Mouse (Mus musculus) left cerebral cortex, postnatal 10 days (tissue): ENCODE measurements around the gene Stac3. TPM values are rescaled to one million over a fixed set of nuclear protein-coding genes. Genes with fewer than 3 reads are reported as not detected.

Experiments used
- DNase-seq, 2 experiments: peaks; one replicate each; pipeline ENCODE4 v3.0.0; 2021 to 2022; ENCODE audit warnings: low spot score in 2 of 2, mixed read lengths in 1 of 2; ENCODE audit errors: extremely low spot score in 1 of 2
- intact Hi-C: fragments of 180-260 bp; cut with DNase I; formaldehyde crosslinking; loops from one replicate; pipeline ENCODE4 v1.15.1; 2025
- total RNA-seq, 2 experiments: library from RNA; stranded (reverse); gene quantifications; 2 replicates each; pipeline ENCODE4 v1.2.3; 2021

The Stac3 gene
- total RNA-seq, result 1 to 10 TPM; 4.1 to 7.5 TPM

DNA sequence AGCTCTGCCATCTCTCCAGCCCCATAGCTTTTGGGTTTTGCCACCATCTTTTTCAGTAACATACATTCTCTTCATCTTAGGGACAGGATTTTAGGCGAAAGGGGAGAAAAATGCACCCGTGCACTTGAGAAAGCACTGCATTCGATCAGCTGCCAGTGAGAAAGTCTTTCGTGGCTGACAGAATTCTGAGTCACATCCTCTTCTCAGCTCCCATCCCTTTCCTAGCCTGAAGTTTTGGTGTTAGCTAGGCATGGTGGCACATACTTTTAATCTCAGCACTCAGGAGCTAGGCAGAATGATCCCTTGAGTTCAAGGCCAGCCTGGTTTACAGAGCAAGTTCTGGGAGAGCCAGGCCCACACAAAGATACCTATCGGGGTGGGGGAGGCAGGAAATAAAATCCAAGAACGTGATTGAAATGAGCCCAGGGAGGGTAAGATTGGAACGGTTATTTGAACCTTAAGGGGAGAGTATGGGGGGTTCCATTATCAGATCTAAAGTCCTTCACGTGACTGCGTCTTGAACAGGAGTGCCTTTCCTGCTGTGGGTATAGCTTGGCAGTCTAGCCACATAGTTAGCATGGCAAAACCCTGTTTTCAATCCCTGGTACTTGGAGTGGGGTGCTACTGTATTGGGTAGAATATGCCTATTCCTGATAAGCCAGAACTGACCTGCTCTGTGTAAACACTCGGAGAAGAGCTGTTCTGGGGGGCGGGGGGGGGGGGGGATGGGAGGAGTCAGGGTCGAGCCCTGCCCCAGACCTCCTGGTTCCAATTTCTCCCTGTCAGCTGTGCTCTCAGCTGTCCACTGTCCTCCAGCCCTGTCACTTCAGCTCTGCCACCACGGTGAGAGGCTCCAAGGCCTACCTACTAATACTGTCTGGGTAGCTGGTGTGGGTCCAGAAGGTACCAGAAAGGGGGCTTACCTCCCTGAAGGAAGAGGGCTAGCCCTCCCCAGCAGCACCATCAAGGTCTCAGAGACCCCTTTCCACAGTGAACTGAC lies at the start of gene Stac3:
TSS of gene Stac3 (plus strand) at position 793 of the 1,000 bp plus-strand sequence.
- intact Hi-C loops, result no loop called here
- DNase-seq, result no peak

DNA sequence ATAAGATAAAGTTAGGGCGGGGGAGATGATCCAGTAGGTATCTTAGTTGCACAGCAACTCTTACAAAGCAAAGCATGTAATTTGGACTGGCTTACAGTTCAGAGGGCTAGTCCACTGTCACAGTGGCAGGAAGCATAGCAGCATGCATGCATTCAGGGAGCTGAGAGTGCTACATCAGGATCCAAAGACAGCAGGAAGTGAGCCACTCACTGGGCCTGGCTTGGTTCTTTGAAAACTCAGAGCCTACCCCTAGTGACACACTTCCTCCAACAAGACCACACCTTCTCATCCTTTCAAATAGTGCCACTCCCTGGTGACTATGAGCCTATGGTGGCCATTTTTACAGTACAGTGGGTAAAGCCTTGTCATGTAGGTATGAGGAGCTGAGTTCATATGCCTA lies 47.8 kb upstream of the Stac3 start:
- no peak for DNase-seq
- intact Hi-C loops, result no loop called here

DNA sequence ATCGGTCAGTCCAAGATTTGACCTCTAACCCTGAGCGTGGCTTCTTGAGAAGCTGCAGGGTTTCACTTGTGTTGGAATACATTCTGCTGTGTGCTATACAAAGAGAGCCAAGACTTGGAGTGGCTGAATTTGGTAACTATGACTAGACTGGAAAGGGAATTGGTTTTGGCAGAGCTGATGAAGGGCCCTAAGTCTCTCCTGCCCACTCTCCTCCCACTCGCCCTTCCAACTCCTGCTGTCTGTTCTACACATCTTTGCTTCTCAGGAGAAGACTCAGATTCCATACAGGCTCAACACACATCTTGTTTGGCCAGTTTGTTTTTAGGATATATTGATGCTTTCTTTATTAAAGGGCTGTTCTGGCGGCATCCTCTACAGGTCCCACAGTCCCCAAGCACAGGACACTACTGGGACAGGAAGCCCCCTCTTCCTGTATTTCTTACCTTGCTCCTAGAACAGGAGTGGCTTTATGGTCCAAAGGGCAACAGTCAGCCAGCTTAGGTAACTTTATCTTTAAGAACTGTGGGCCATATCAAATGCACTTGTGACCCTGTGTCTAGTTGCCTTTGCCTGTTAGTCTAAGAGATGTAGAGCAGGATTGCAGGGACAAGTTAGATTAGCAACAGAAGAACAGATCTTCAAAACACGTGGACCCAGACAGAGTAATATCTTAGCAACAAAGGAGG lies 38.9 kb upstream of the Stac3 start:
- DNase-seq, result no peak
- intact Hi-C loops, result no loop called here

DNA sequence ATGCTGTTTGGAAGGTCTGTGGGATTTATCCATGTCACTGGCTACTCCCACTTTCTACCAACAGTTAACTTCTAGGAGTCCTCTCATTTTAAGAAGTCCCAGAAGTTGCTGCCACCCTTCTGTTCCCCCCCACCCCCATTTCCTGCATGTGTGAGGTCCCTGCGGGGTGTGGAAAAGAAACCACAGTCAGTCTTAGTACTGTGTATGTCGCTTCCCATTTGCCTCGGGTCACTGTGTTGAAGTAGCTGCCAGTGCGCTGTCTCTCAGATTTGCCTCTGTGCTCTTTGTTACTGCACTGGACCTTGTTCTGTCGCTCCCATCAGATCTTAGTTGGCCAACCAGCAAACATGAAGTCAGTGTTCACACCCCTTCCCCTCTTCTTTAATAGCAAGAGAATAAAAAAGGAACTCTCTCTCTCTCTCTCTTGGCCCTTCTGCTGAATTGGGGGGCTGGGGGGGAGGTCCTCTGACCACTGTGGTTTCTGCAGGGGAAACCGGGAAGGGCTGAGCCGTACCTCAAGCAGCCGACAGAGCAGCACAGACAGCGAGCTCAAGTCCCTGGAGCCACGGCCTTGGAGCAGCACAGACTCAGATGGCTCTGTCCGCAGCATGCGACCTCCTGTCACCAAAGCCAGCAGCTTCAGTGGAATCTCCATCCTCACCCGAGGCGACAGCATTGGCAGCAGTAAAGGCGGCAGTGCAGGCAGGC lies 30.1 kb upstream of the Stac3 start:
- peak in 1 of 2 experiments; percentile 33 for DNase-seq
- intact Hi-C loops, result no loop called here

DNA sequence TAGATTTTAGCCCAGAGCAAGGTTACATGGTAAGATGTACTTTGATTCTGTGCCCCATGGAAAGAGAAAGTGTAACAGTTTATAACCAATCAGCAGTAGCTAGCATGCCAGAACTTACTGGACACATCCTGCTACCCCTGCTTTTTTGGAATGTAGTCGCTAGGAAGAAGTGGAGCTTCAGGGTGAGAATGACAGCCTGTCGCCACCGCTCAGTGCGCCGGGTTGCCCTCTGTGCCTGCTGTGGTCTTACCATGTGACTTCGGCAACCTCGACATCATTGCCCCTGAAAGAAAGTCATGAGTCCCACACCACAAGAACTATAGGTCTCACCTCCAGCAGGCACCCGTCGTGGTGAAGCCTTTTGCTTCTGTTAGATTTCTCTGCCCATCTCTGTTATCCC lies 28.8 kb upstream of the Stac3 start:
- intact Hi-C loops, result no loop called here
- DNase-seq, result no peak

DNA sequence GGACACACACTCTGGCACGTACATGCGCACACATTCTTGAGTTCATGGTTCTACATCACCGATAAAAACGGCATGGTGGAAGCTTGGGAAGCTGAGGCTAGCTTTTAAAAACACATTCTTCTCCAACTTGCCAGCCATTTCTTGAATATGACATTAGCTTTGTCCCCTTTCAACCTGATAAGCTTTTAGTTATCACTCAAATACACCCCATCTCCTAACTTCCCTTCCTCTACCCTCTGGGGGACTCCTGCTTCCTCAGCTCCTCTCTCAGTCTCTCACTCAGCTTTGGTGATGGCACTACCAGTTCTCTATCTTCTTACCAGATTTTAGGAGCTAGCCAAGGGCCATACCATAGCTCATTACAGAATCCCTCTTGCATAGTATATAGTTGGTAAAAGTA lies 26.3 kb upstream of the Stac3 start:
- no peak for DNase-seq
- intact Hi-C loops, result no loop called here

DNA sequence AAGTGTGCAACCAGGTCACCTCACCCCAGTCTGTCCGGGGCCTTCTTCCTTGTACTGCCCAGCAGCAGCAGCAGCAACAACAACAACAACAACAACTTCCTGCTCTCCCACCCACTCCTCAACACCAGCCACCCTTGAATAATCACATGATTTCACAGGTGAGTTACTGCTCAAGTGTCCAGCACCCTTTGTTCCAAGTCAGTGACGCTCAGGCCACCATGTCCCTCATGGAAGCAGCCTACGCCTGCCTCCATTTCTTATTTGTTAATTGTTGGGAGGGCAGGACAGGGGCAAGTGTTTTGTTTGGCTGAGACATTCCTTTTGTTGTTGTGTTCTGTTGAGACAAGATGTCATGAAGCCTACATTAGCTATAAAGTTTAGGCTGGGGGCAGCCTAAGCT lies 24.9 kb upstream of the Stac3 start:
- DNase-seq, result no peak
- intact Hi-C loops, result no loop called here

DNA sequence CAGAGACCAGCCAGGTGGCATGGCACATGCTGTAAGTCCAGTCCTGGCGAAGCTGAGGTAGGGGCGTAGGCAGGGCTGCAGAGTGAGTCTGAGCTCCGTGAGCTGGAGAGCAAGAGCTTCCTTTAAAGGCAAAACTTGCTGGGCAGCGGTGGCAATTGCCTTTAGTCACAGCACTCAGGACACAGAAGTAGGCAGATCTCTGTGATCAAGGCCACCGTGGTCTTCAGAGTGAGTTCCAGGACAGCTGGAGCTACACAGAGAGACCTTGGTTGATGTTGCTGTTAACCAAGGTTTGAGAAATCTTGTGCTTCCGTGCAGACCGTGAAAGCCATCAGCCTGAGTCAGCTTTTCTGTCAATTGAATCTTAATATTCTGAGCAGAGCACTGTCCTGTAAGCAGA lies 24.2 kb upstream of the Stac3 start:
- intact Hi-C loops, result no loop called here
- no peak for DNase-seq

DNA sequence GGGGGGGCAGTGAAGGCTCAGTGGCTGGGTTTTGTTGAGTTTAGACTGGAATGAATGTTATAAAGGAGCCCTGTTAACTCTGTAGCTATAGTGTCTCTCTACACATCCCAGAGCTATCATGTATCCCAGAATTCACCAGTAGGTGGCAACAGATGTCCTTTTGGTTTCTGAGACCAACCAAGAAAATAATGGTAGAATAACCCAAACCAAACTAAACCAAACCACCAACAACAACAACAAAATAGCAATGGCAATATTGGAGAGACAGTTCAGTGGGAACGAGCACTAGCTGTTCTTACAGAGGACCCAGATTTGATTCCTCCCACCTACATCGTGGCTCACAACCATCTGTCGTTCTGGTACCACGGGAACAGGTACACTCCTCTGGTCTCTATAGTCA lies 22.4 kb upstream of the Stac3 start:
- no peak for DNase-seq
- intact Hi-C loops, result no loop called here

DNA sequence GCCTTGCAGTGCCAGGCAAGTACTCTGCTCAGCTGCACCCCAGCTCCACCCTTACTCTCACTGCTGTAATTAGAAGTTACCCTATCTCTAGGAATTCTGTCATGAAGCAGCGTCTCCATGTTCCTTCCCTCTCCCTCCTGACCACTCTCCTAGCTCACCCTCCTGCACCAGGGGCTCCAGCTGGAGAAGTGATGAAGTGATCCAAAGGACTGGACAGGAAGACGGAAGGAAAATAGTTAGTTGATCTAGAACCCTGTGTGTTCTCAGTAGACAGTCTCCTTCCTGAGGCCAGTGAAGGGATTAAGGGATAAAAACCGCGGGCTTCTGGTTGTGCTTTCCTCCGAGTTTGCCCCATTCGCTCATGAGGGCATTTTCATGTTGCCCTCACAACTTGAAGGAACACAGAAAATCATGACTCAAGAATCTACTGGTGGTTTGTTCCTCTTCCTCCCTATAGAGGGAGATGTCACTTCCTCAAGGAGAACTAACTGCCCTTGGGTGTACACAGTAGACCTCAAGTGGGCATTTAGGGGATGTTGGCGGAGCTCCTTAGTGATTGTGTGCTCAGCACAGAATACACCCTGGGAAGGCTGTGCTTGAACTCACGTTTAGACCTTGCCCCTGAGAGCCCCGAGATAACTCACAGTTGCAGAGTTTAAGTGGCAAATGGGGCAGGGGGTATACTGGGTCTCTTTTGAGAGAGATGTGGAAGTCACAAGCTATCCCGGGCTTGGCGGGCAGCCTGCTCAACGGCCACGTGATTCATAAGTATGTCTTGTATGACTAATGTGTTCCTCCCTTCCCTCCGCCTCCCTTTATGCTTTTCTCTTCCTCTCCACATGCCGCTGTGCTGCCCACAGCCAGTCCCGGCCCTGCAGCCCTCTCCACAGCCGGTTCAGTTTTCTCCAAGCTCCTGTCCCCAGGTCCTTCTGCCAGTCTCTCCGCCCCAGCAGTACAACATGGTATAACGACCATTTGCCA lies 20.4 kb upstream of the Stac3 start:
- DNase-seq, result no peak
- intact Hi-C loops, result no loop called here

DNA sequence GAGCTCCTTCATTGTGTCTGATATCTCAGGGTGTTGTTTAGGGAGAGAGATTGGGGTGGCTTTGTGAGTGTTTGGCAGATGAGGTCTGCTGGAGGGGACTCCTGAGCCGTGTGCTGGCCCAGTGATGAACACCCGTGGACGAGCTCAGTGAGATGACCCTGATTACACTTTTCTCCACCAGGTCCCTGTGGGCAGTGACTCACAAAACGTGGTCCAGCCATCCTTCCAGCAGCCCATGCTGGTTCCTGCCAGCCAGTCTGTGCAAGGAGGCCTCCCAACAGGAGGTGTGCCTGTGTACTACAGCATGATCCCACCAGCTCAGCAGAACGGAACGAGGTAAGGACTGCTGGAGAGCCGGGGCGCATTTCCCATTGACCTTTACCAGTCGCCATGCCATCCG lies 16.3 kb upstream of the Stac3 start:
- no peak for DNase-seq
- intact Hi-C loops, result no loop called here

DNA sequence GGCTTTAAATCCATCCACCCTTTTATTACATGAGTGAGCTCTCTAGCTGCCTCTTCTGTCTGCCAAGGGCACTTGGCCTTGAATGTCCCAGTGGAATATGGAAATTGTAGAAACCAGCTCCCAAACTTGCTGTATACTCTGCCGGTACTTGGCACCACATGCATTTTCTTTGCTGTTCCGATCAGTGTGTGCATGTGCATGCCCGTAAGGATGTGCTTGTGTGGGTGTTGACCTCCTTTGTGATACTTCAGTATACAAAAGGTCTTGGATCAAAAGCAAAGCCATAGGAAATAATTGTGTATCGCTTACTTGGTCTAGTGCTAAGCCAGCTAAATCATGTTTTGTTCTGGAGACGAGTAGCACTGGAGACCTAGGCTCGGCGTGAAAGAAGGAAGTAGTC lies 12.6 kb upstream of the Stac3 start:
- no peak for DNase-seq
- intact Hi-C loops, result no loop called here

DNA sequence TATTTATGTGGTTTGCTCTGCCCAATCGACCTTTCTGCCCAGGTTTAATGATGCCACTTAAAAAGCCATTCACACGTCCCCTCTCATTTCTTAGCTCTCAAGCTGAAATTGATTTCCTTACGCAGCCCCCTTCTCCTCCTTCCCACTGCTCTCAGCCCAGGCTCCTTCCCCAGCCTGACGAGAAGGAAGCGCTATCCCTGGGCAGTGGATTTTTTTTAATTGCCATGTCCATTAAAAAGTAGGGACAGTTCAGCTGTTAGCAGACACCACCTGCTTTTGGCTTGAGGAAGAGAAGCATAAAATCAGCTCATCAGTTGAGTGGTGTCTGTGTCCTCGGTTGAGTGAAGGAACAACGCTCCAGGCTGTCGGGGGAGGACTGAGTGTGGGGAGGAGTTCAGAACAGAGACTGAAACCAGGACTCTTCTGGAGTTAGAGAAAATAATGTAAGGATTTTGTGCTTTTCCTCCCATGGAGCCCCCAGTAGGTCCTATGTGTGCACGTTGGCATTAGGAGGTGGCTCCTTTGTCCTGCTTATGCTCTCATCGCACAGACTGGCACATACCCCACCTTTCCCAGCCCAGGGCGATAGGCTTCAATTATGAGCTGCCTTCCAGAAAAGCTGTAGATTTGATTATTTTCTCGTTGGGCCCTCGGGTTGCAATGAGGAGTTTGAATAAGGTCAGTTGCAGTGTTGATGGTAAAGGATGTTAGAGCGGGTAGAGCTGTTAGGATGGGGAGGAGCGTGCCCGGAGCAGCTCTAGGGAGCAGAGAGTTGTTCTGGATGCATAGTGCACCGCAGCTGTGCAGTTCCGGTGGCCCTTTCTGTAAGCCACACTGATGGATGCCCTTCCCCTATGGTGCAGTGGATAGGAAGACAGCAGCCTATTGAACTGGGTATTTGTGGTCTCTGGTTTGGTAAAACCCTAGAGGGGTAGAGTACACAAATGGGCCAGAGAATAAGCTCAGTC lies 11.0 kb upstream of the Stac3 start:
- DNase-seq, result no peak
- intact Hi-C loops, result no loop called here

DNA sequence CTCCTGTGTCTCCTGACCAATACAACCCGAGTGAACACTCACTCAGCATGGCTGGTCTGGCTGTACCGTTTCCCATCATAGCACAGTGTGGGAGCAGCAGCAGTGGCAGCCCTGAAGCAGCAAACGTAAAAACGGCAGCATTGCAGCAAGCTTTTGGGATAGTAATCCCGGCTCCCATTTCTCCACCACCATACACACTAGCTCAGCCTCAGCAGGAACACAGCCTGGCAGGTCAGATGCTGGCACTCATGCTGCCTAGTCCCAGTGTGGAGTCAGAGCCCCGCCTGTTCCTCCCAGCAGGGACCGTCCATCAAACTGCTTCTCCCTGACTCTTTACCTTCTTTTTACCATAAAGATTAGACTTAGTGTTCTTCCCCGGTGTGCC lies 10.4 kb upstream of the Stac3 start:
- no peak for DNase-seq
- intact Hi-C loops, result no loop called here

DNA sequence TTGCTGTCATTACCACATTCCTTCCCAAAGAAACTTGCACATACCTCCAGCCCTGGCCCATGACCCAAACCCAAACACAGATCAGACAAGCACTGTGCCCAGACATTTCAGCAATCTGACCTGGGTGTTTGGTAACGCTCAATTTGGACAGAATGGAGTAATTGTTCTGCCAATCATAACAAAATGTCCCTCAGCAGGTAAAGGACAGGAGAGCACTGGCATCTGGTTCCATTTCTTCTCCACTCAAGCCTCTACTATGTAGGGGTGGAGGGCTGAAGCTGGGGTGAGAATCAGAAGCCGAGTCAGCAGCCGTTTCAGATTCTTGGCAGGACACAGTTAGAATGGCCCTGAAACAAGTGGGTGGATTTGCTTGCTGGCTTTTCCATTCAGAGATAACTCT lies 9.4 kb upstream of the Stac3 start:
- intact Hi-C loops, result no loop called here
- peak in 1 of 2 experiments; percentile 13 for DNase-seq

DNA sequence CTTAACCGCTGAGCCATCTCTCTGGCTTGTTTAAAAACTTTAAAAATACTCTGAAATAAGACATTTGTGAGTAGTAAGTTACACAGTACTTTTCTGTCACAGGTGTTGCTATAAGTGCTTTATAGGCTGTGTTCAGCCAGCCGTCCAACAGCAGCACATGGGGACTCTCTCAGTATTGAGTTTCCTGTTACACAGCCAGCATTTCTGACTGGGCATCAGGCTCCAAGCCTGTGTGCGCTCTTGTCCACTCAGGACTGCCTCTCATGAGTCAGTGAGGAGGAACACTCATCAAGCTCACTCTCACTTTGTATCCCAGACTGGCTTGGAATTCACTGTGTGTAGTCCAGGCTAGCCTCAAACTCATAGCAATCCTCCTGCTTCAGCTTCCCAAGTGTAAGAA lies 5.3 kb upstream of the Stac3 start:
- intact Hi-C loops, result no loop called here
- DNase-seq, result no peak

DNA sequence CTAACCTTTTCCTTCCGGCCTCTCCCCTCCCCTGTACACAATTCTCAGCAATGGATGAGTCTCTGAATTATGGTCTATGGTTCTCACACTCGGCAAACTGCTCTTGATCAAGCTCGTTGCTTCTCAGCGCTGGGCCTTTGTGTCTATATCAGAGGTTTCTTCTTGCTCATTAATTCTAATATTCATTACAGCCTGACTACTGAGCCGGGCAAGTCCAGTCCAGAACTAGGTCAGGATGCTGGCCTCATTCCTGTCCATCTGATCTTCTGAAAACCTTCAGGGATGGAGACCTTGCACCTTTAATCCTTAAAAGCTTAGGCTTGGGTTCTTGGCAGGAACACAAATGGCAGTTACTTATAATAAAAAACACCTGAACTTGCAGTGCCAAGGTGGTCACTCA lies 2.0 kb upstream of the Stac3 start:
- intact Hi-C loops, result no loop called here
- no peak for DNase-seq

DNA sequence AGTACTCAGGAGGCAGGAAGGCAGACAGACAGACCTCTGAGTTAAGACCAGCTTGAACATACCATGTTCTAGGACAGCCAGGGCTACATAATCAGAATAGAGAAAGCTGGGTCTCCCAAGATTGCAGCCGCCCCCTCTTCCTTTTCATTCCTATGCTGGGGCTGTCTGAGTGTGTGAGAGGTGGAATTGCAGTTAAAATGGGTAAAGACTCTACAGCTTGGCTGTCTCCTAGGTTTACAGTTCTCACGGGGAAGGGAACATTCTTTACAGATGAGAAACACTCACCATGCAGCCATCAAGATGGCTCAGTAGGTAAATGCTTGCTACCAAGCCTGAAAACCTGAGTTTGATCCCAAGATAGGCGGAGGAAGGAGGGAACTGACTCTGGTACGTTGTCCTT lies 1.4 kb upstream of the Stac3 start:
- intact Hi-C loops, result no loop called here
- no peak for DNase-seq
